Mouse (Mus musculus) embryo, embryonic 11.5 days (tissue): Measurements from ENCODE around the gene Elmsan1.

Source experiments
- DNase-seq: peaks from one replicate; pipeline ENCODE4 v3.0.0-alpha.2; 2012; ENCODE audit warnings: low read depth, low spot score

Gene Elmsan1

GRCm38 (mm10) chr12:84100604-84101492 is 117.8 kb downstream of the Elmsan1 start, which contains the start of gene Acot6:
TSS of gene Acot6 (plus strand) at chr12:84100654.
- peak; percentile 26 for DNase-seq

DNA sequence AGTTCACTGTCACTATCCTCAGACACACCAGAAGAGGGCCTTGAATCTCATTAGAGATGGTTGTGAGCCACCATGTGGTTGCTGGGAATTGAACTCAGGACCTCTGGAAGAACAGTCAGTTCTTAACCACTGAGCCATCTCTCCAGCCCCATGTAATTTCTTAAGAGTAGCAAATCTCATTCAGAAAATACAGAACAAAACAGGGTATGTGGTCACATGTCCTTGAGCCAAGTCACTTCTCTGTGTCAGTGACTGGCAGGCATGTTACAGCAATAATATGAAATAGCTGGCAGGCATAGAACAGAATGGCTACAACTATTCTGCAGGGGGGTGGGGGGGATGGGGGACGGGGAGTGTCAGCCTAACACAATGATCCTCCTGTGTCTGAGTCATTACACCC is 118.6 kb downstream of the Elmsan1 start:
- no peak for DNase-seq

GRCm38 (mm10) chr12:84099605-84100004 is 119.1 kb downstream of the Elmsan1 start:
- DNase-seq: no peak
